Mouse (Mus musculus): Measurements from ENCODE around the gene Gm8206.
"Not testable (repeated sequence)": the region's sequence is repeated elsewhere in the genome, so short reads cannot be mapped to it uniquely, and the experiment has no call there.

Gene Gm8206

GRCm38 (mm10) chr14:6093842-6094241, at the start of gene Gm8206:
Gene Gm8206, minus strand, starts transcription at chr14:6093942.
- DNase-seq: not testable (repeated sequence)

GRCm38 (mm10) chr14:6125707-6126106, 32.0 kb upstream of the Gm8206 start, which contains the start of gene Gm3476:
Gene Gm3476, minus strand, starts transcription at chr14:6125807.
- not testable (repeated sequence) for DNase-seq

GRCm38 (mm10) chr14:6108272-6108925, 14.7 kb upstream of the Gm8206 start, which contains the start of gene Gm3468:
Gene Gm3468, minus strand, starts transcription at chr14:6108665.
- DNase-seq: peak; percentile 69 to 75

- peak in 1 of 2 experiments; percentile 3 for DNase-seq
Measured at GRCm38 (mm10) chr14:6107500-6107899, 13.8 kb upstream of the Gm8206 start.

GRCm38 (mm10) chr14:6058167-6058566, 35.6 kb downstream of the Gm8206 start, which contains the start of gene Gm6337:
Gene Gm6337, minus strand, starts transcription at chr14:6058267.
- DNase-seq: not testable (repeated sequence)

GRCm38 (mm10) chr14:5987136-5987535, 106.6 kb downstream of the Gm8206 start:
- not testable (repeated sequence) for DNase-seq

GRCm38 (mm10) chr14:5979037-5979436, 114.7 kb downstream of the Gm8206 start, which contains the start of gene Gm3453:
Gene Gm3453, minus strand, starts transcription at chr14:5979137.
- not testable (repeated sequence) for DNase-seq
